Mouse (Mus musculus) liver, postnatal 0 days (tissue): Measurements from ENCODE around the gene Shroom1.

ENCODE experiments used
- CTCF ChIP-seq: sonication (generic); IDR thresholded peaks from 2 replicates; pipeline ENCODE4 v1.5.1; 2016; ENCODE audit warnings: antibody characterized with exemption, low read depth
- EP300 ChIP-seq: IDR thresholded peaks from 2 replicates; pipeline ENCODE4 v1.6.1; 2016; ENCODE audit warnings: antibody characterized with exemption, low read depth, mild to moderate bottlenecking

- TF ChIP-seq CTCF, result no peak; the same call in 1 of the 2 replicates
- peak; percentile 83 for TF ChIP-seq EP300
These were observed 26.2 kb upstream of the Shroom1 start, which contains the start of the genes Uqcrq and Gdf9 for GRCm38 (mm10) chr11:53430670-53431346.
